Mouse (Mus musculus): Measurements from ENCODE around the gene Syt7. TPM values are rescaled to one million over a fixed set of nuclear protein-coding genes. Genes with fewer than 3 reads are reported as not detected.

Gene Syt7
- polyA plus RNA-seq, 1 experiment from 2014 or later: 2.1 TPM

Other genes starting within 250 kb of the Syt7 start
- 51.3 and 94.3 TPM in 2 replicates for gene Fads1, start 206.2 kb upstream of the Syt7 start, polyA plus RNA-seq (2014; fragmentation: Nextera tagmentation; extraction: Ambion mirVana)
- 467 and 649 TPM in 2 replicates for gene Tmem258, start 185.1 kb upstream of the Syt7 start, polyA plus RNA-seq (2014; fragmentation: Nextera tagmentation; extraction: Ambion mirVana)
- gene Fen1, start 184.9 kb upstream of the Syt7 start, polyA plus RNA-seq (2014; fragmentation: Nextera tagmentation; extraction: Ambion mirVana): 92.9 and 99.2 TPM in 2 replicates
- 3.9 and 6.4 TPM in 2 replicates for gene Myrf, start 148.3 kb upstream of the Syt7 start, polyA plus RNA-seq (2014; fragmentation: Nextera tagmentation; extraction: Ambion mirVana)
- 2.2 and 3.0 TPM in 2 replicates for gene Dagla, start 84.2 kb upstream of the Syt7 start, polyA plus RNA-seq (2014; fragmentation: Nextera tagmentation; extraction: Ambion mirVana)
- 0.91 and 1.0 TPM in 2 replicates for gene Lrrc10b, start 68.4 kb downstream of the Syt7 start, polyA plus RNA-seq (2014; fragmentation: Nextera tagmentation; extraction: Ambion mirVana)
- not detected in 2 replicates for gene Ppp1r32, start 93.8 kb downstream of the Syt7 start, polyA plus RNA-seq (2014; fragmentation: Nextera tagmentation; extraction: Ambion mirVana)
- gene Cpsf7, start 136.2 kb downstream of the Syt7 start, polyA plus RNA-seq (2014; fragmentation: Nextera tagmentation; extraction: Ambion mirVana): 40.7 and 63.0 TPM in 2 replicates
- 65.1 and 65.6 TPM in 2 replicates for gene Sdhaf2, start 137.1 kb downstream of the Syt7 start, polyA plus RNA-seq (2014; fragmentation: Nextera tagmentation; extraction: Ambion mirVana)
- gene Tmem216, start 167.1 kb downstream of the Syt7 start, polyA plus RNA-seq (2014; fragmentation: Nextera tagmentation; extraction: Ambion mirVana): 57.6 and 67.5 TPM in 2 replicates
- 10.5 and 14.1 TPM in 2 replicates for gene Cyb561a3, start 188.1 kb downstream of the Syt7 start, polyA plus RNA-seq (2014; fragmentation: Nextera tagmentation; extraction: Ambion mirVana)
- gene Tmem138, start 188.3 kb downstream of the Syt7 start, polyA plus RNA-seq (2014; fragmentation: Nextera tagmentation; extraction: Ambion mirVana): 57.9 and 59.2 TPM in 2 replicates
- 238 and 353 TPM in 2 replicates for gene Ddb1, start 216.2 kb downstream of the Syt7 start, polyA plus RNA-seq (2014; fragmentation: Nextera tagmentation; extraction: Ambion mirVana)
- gene Tkfc, start 216.6 kb downstream of the Syt7 start, polyA plus RNA-seq (2014; fragmentation: Nextera tagmentation; extraction: Ambion mirVana): 21.5 and 30.0 TPM in 2 replicates
- gene Vwce, start 245.1 kb downstream of the Syt7 start, polyA plus RNA-seq (2014; fragmentation: Nextera tagmentation; extraction: Ambion mirVana): 1.2 and 2.0 TPM in 2 replicates